Mouse (Mus musculus) cortical plate, adult 2 months (tissue): ENCODE measurements at regions not wholly inside any gene's neighbourhood (a gene's known extent, or its start where the extent isn't known, plus 50 kb on each side); places are given as distances from the start of the nearest gene placed in this dataset.

Experiments
- H3K27ac ChIP-seq: fragments of 200-500 bp; 2 replicates; pipeline ENCODE4 v1.5.1; 2012; ENCODE audit warnings: low read length, control low read depth, inconsistent platforms; ENCODE audit not compliant: insufficient read depth
- H3K4me1 ChIP-seq: fragments of 200-500 bp; 2 replicates; pipeline ENCODE4 v1.6.1; 2011; ENCODE audit warnings: low read length; ENCODE audit not compliant: control insufficient read depth, insufficient read depth
- H3K4me3 ChIP-seq: fragments of 200-500 bp; 2 replicates; pipeline ENCODE4 v1.5.1; 2011; ENCODE audit warnings: mild to moderate bottlenecking, low read length, control low read depth; ENCODE audit not compliant: insufficient read depth
- CTCF ChIP-seq: fragments of 200-500 bp; IDR thresholded peaks from 2 replicates; pipeline ENCODE4 v1.5.1; 2011; ENCODE audit warnings: mild to moderate bottlenecking, control low read depth, low read length; ENCODE audit not compliant: insufficient read depth; ENCODE audit errors: extremely low read depth
- POLR2A ChIP-seq: fragments of 200-500 bp; IDR thresholded peaks from 2 replicates; pipeline ENCODE4 v1.6.1; 2011; ENCODE audit warnings: mild to moderate bottlenecking, low read length, control low read depth; ENCODE audit not compliant: insufficient read depth; ENCODE audit errors: extremely low read depth

GRCm38 (mm10) chr2:51015360-51016128 lies 133.4 kb downstream of the Rnd3 start:
- no peak overlapping the region for H3K27ac ChIP-seq
- no peaks in the 10 kb centered on the region for H3K4me1 ChIP-seq
- TF ChIP-seq CTCF = no peak
- TF ChIP-seq POLR2A = no peak
- H3K4me3 ChIP-seq = no peak overlapping the region

- no peak overlapping the region for H3K4me3 ChIP-seq
- TF ChIP-seq POLR2A (no peak), CTCF (no peak)
- H3K4me1 ChIP-seq = no peaks in the 10 kb centered on the region
- no peak overlapping the region for H3K27ac ChIP-seq
Observed at GRCm38 (mm10) chr2:51014232-51014631, 134.7 kb downstream of the Rnd3 start.

- no peak for TF ChIP-seq CTCF
- Histone ChIP-seq H3K27ac (no peak overlapping the region), H3K4me1 (no peaks in the 10 kb centered on the region), H3K4me3 (no peak overlapping the region)
Observed at GRCm38 (mm10) chr2:51013090-51013489, 135.8 kb downstream of the Rnd3 start.

GRCm38 (mm10) chr2:51008251-51008533 lies 140.7 kb downstream of the Rnd3 start:
- no peak overlapping the region for H3K4me3 ChIP-seq
- no peaks in the 10 kb centered on the region for H3K4me1 ChIP-seq
- H3K27ac ChIP-seq = no peak overlapping the region
- TF ChIP-seq POLR2A (no peak), CTCF (no peak)

GRCm38 (mm10) chr2:51007409-51008250 lies 141.3 kb downstream of the Rnd3 start:
- no peak overlapping the region for H3K4me3 ChIP-seq
- TF ChIP-seq POLR2A (no peak), CTCF (no peak)

GRCm38 (mm10) chr2:51006818-51007217 lies 142.1 kb downstream of the Rnd3 start:
- TF ChIP-seq CTCF (no peak), POLR2A (no peak)
- no peak overlapping the region for H3K27ac ChIP-seq

More at GRCm38 (mm10) chr2:51007409-51008250, 141.3 kb downstream of the Rnd3 start:
- no peaks in the 10 kb centered on the region for H3K4me1 ChIP-seq
- H3K27ac ChIP-seq = no peak overlapping the region

GRCm38 (mm10) chr2:51001548-51001947 lies 147.4 kb downstream of the Rnd3 start:
- H3K4me3 ChIP-seq = no peak overlapping the region
- no peaks in the 10 kb centered on the region for H3K4me1 ChIP-seq
- no peak overlapping the region for H3K27ac ChIP-seq
- TF ChIP-seq CTCF (no peak), POLR2A (no peak)

More at GRCm38 (mm10) chr2:51006818-51007217, 142.1 kb downstream of the Rnd3 start:
- Histone ChIP-seq H3K4me1 (no peaks in the 10 kb centered on the region), H3K4me3 (no peak overlapping the region)

- no peak overlapping the region for H3K4me3 ChIP-seq
- no peak for TF ChIP-seq CTCF
- TF ChIP-seq POLR2A = no peak
- H3K4me1 ChIP-seq = no peaks in the 10 kb centered on the region
- H3K27ac ChIP-seq = no peak overlapping the region
Observed at GRCm38 (mm10) chr2:50983883-50984410, 165.0 kb downstream of the Rnd3 start.

GRCm38 (mm10) chr2:50982571-50982970 lies 166.3 kb downstream of the Rnd3 start:
- Histone ChIP-seq H3K4me1 (no peaks in the 10 kb centered on the region), H3K4me3 (no peak overlapping the region), H3K27ac (no peak overlapping the region)
- no peak for TF ChIP-seq POLR2A
- no peak for TF ChIP-seq CTCF
